Mouse (Mus musculus) liver, embryonic 14.5 days (tissue): ENCODE data around the gene Cog7. TPM values are rescaled to one million over a fixed set of nuclear protein-coding genes. Genes with fewer than 3 reads are reported as not detected.

ENCODE experiments used
- ATAC-seq: fragments of 200-750 bp; cut with Nextera tagmentation; 2 replicates; pipeline ENCODE4 v1.8.0; 2017; ENCODE audit warnings: moderate number of reproducible peaks, mild to moderate bottlenecking, moderate library complexity; ENCODE audit not compliant: insufficient read depth
- DNase-seq, 3 experiments: peaks; one replicate each; pipeline ENCODE4 v3.0.0-alpha.2; 2012 to 2013; ENCODE audit warnings: low read depth in 3 of 3, low spot score in 3 of 3
- H3K27ac ChIP-seq: fragments of 300-500 bp; sonication (generic); 2 replicates; pipeline ENCODE4 v1.5.1; 2014; ENCODE audit warnings: moderate library complexity, mild to moderate bottlenecking, control low read depth, inconsistent platforms
- H3K27me3 ChIP-seq: fragments of 300-500 bp; sonication (generic); 2 replicates; pipeline ENCODE4 v1.6.1; 2014; ENCODE audit warnings: mild to moderate bottlenecking, low read length, moderate library complexity; ENCODE audit not compliant: control insufficient read depth, insufficient read depth
- H3K36me3 ChIP-seq: fragments of 300-500 bp; sonication (generic); replicated peaks from 2 replicates; pipeline ENCODE4 v1.6.1; 2014; ENCODE audit warnings: low read depth; ENCODE audit not compliant: control insufficient read depth, insufficient read depth
- H3K4me1 ChIP-seq, 2 experiments: fragments of 200-500 bp in 1 of 2; fragments of 300-500 bp in 1 of 2; sonication (generic) in 1 of 2; replicated peaks; 2 replicates each; pipeline ENCODE4 v1.6.1; 2012 to 2014; ENCODE audit warnings: antibody characterized with exemption in 1 of 2, inconsistent platforms in 1 of 2, low read length in 1 of 2; ENCODE audit not compliant: control insufficient read depth in 2 of 2, insufficient read depth in 2 of 2
- H3K4me2 ChIP-seq: fragments of 300-500 bp; sonication (generic); 2 replicates; pipeline ENCODE4 v1.6.1; 2014; ENCODE audit warnings: low read depth, mild to moderate bottlenecking, control low read depth, moderate library complexity
- H3K4me3 ChIP-seq, 2 experiments: fragments of 200-500 bp in 1 of 2; fragments of 300-500 bp in 1 of 2; sonication (generic) in 1 of 2; 2 replicates each; pipeline ENCODE4 v1.5.1; 2012 to 2014; ENCODE audit warnings: low read depth in 2 of 2, low read length in 2 of 2, mild to moderate bottlenecking in 2 of 2, control low read depth in 1 of 2, inconsistent platforms in 1 of 2, moderate library complexity in 1 of 2; ENCODE audit not compliant: insufficient read depth in 1 of 2
- H3K9ac ChIP-seq: fragments of 300-500 bp; sonication (generic); replicated peaks from 2 replicates; pipeline ENCODE4 v1.6.1; 2014; ENCODE audit warnings: mild to moderate bottlenecking, control low read depth, moderate library complexity
- H3K9me3 ChIP-seq: fragments of 300-500 bp; sonication (generic); 2 replicates; pipeline ENCODE4 v1.6.1; 2016; ENCODE audit warnings: low read length, mixed read lengths; ENCODE audit not compliant: control insufficient read depth
- CTCF ChIP-seq: IDR thresholded peaks from 2 replicates; pipeline ENCODE4 v1.5.1; 2016; ENCODE audit warnings: antibody characterized with exemption, low read depth, control low read depth
- EP300 ChIP-seq: IDR thresholded peaks from 2 replicates; pipeline ENCODE4 v1.6.1; 2016; ENCODE audit warnings: antibody characterized with exemption, low read depth
- WGBS: fragments of 180-500 bp; shearing (Covaris S2); extraction: QIAGEN DNeasy Blood & Tissue Kit; methylation state at CpG from one replicate; pipeline ENCODE4 v1.1.7; 2014; ENCODE audit not compliant: insufficient replicate concordance; 5-methylcytosine and 5-hydroxymethylcytosine counted together
- polyA plus RNA-seq, 2 experiments: library from polyadenylated mRNA; depleted of rRNA in 1 of 2; stranded (reverse) in 1 of 2; unstranded in 1 of 2; fragments of >200 nt; fragmentation: Nextera tagmentation in 1 of 2; extraction: Ambion mirVana in 1 of 2; gene quantifications; 2 replicates each; pipeline versions ENCODE4 v1.2.1 to v1.2.3; 2012 to 2014

Gene Cog7
- polyA plus RNA-seq, 2 experiments, result 4.7 to 7.2 TPM

DNA sequence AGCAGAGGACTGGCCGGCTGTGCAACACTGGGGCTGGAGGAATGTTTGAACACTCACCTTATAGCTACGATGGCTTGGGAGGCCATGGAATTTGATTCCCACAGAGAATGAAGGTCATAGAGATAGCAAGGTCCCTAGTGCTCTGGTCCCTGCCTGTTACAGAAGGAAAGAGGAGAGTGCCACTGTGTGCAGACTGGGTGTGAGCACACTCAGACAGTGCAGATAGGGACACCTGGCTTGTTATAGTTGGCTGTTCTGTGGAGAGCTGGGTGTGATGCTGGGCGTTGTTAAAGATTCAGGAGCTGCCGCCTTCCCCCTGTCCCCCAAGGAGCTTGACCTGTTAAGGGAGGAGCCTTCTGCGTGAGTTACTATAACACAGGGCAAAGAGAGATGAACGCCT lies 84.8 kb downstream of the Cog7 start:
- Histone ChIP-seq H3K36me3 (no peaks in the 10 kb centered on the region), H3K4me1 (no peaks in the 10 kb centered on the region), H3K4me3 (no peak overlapping the region), H3K27me3 (no peaks in the 10 kb centered on the region), H3K9me3 (no peaks in the 10 kb centered on the region), H3K9ac (no peak overlapping the region), H3K27ac (no peak overlapping the region), H3K4me2 (no peak overlapping the region)
- ATAC-seq (no peak), DNase-seq (no peak)
- 41% methylated on average over 6 of the region's 6 CpGs for WGBS
- TF ChIP-seq CTCF (no peak), EP300 (no peak)

DNA sequence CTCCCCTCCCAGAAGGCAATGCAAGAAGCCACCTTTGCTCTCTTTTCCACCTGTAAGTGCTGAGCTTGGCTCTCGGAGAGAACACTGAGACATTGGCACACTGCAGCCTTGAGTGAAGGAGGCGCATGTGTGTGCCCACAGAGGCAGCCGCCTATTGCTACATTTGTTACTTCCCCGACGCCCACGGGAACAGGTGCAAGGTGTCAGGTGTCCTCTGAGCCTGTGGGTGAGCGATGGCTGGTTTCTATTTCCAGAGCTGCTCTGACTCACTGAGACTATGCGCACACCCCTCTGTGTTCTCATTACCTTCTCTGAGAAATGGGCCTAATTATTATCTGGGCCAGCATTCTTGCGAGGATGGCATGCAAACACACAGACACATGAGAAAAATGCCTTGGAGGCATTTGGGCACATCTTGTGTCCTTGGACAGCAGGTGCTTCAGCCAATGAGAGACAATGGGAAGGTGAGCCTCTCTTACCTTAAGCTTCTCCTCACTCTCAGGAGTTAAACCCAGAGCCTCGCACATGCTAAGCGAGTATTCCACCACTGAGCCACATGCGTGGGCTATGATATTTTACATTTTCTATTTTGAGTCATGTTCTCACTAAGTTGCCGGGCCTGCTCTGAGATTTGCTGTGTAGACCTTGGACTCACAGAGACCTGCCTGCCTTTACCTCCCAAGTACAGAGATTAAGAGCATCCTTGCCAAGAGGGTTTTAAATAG lies 90.7 kb downstream of the Cog7 start:
- H3K9ac ChIP-seq, result no peak overlapping the region
- no peak overlapping the region for H3K4me3 ChIP-seq
- no peaks in the 10 kb centered on the region for H3K27me3 ChIP-seq
- ATAC-seq, result no peak
- no peak for DNase-seq
- no peaks in the 10 kb centered on the region for H3K4me1 ChIP-seq
- WGBS, result 77% methylated on average over 13 of the region's 13 CpGs
- no peak for TF ChIP-seq CTCF
- no peak for TF ChIP-seq EP300
- H3K27ac ChIP-seq, result no peak overlapping the region
- no peaks in the 10 kb centered on the region for H3K36me3 ChIP-seq
- H3K4me2 ChIP-seq, result no peak overlapping the region
- H3K9me3 ChIP-seq, result no peaks in the 10 kb centered on the region

DNA sequence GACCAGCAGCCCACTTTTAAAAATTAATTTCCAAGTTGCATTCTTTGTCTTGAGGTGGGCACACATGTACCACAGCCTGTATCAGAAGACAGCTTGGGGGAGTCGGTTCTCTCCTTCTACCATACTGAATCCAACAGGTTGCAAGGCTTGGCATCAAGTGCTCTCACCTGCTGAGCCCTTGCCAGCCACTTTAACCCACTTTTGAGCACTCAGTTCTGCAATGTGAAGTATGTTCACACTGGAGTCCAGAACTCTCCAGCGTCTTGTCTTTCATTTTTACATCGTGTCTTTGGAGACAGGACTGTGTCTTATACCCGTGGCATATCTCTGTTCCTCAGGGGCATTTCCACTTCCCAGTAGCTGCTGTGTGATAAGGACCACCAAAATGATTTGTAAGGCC lies 101.3 kb downstream of the Cog7 start:
- no peak overlapping the region for H3K27ac ChIP-seq
- no peaks in the 10 kb centered on the region for H3K27me3 ChIP-seq
- 40% methylated on average over 4 of the region's 4 CpGs for WGBS
- DNase-seq, result no peak
- no peak overlapping the region for H3K9ac ChIP-seq
- H3K4me2 ChIP-seq, result no peak overlapping the region
- no peaks in the 10 kb centered on the region for H3K9me3 ChIP-seq
- no peaks in the 10 kb centered on the region for H3K4me1 ChIP-seq
- no peak overlapping the region for H3K4me3 ChIP-seq
- TF ChIP-seq CTCF (no peak), EP300 (no peak)
- no peak for ATAC-seq
- no peaks in the 10 kb centered on the region for H3K36me3 ChIP-seq

DNA sequence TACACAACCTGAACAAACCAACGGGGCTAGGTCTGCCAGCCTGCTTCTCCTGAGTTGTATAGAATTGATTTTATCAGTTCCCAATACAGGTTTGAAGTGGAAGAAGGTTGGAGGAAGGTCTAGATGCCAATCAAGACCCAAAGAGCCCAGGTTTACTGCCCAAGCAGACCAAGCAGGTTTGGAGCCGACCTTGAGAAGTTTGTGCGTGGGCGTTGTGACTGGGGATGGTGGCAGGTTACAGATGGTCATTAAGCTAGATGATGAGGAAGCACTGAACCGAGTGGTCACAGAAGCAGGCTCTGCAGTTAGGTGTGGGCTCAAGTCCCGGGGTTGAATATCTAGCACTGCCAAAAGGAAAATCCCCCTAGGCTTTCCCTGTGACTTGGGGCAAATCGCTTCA lies 106.7 kb downstream of the Cog7 start:
- H3K4me3 ChIP-seq, result no peak overlapping the region
- DNase-seq (no peak), ATAC-seq (no peak)
- TF ChIP-seq CTCF, result no peak
- TF ChIP-seq EP300, result no peak
- H3K9ac ChIP-seq, result no peak overlapping the region
- 71% methylated on average over 7 of the region's 7 CpGs for WGBS
- no peaks in the 10 kb centered on the region for H3K27me3 ChIP-seq
- no peak overlapping the region for H3K27ac ChIP-seq
- no peak overlapping the region for H3K4me2 ChIP-seq
- no peaks in the 10 kb centered on the region for H3K36me3 ChIP-seq
- H3K9me3 ChIP-seq, result no peaks in the 10 kb centered on the region
- H3K4me1 ChIP-seq, result no peaks in the 10 kb centered on the region

DNA sequence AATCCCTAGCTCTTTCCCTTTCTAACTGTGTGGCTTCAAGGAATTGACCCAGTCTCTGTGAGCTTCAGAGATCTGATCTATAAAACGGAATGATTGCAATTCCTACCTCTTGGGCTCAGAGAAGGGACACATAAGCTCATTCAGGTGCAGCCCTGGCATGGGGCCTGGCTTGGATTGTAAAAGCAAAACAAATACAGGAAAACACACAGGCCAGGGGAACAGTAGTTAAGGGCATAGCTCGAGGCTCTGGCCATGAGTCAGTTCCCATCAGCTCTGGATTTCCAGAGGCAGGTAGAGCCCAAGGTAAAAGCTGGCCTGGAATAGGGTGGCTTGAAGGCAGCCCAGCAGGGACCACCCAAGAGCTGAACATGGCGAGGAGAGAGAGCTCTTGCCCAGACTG lies 107.5 kb downstream of the Cog7 start:
- Histone ChIP-seq H3K4me3 (no peak overlapping the region), H3K4me2 (no peak overlapping the region), H3K27ac (no peak overlapping the region), H3K36me3 (no peaks in the 10 kb centered on the region), H3K4me1 (no peaks in the 10 kb centered on the region), H3K9me3 (no peaks in the 10 kb centered on the region), H3K27me3 (no peaks in the 10 kb centered on the region), H3K9ac (no peak overlapping the region)
- no peak for ATAC-seq
- 42% methylated on average over 3 of the region's 3 CpGs for WGBS
- TF ChIP-seq EP300 (no peak), CTCF (no peak)
- no peak for DNase-seq
